Mouse (Mus musculus): ENCODE measurements around the gene Nras. TPM values are rescaled to one million over a fixed set of nuclear protein-coding genes. Genes with fewer than 3 reads are reported as not detected.

Nras gene
- 120 and 122 TPM in 2 replicates for polyA plus RNA-seq (2015; fragmentation: Nextera tagmentation; extraction: Ambion mirVana)

- Histone ChIP-seq H3K9me3 (no peaks in the 10 kb centered on the region), H3K4me1 (peaks cover 17% of the 10 kb centered on the region)
Measured at GRCm38 (mm10) chr3:103058207-103059157, at the start of gene Nras. TSS of gene Nras (plus strand) at chr3:103058285.

GRCm38 (mm10) chr3:103017350-103017749 is 40.7 kb upstream of the Nras start:
- Histone ChIP-seq H3K9me3 (no peaks in the 10 kb centered on the region), H3K4me2 (replicated peaks) (no peak overlapping the region), H3K27me3 (no peaks in the 10 kb centered on the region), H3K36me3 (no peaks in the 10 kb centered on the region), H3K9ac (replicated peaks) (no peak overlapping the region), H3K4me3 (no peak overlapping the region), H3K27ac (replicated peaks) (no peak overlapping the region), H3K4me1 (peaks cover 10% of the 10 kb centered on the region)
- WGBS: 80% methylated on average over 2 of the region's 2 CpGs
- no peak for ATAC-seq (replicated peaks)

More at GRCm38 (mm10) chr3:103058207-103059157, at the start of gene Nras:
- Histone ChIP-seq H3K4me3 (peak within 1 kb of the TSS; percentile 79), H3K27ac (replicated peaks) (peak within 1 kb of the TSS; percentile 97), H3K9ac (replicated peaks) (peak within 1 kb of the TSS; percentile 85), H3K36me3 (peaks cover 66% of the 10 kb centered on the region), H3K4me2 (replicated peaks) (peak within 1 kb of the TSS; percentile 67), H3K27me3 (no peaks in the 10 kb centered on the region)
- WGBS: 2% methylated on average over 46 of the region's 46 CpGs
- ATAC-seq (replicated peaks): peak; percentile 99

DNA sequence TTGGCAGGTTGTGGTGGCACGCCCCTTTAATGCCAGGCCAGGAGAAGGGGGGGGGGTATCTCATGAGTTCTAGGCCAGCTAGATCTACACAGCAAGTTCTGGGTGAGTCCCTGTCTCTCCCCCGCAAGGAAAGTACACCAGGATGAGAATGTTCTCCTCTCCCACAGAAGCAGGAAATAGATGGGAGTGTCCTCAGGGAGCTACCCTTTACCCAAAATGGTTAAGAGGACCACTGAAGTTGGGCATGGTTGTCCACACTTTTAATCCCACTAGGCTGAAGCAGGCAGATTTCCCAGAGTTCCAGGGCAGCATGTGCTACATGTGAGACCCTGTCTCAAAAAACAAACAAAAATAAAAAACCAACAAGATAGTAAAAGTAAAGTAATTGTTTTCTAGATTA is 38.6 kb upstream of the Nras start:
- H3K4me2 ChIP-seq (replicated peaks): no peak overlapping the region
- H3K36me3 ChIP-seq: no peaks in the 10 kb centered on the region
- no peak for ATAC-seq (replicated peaks)
- H3K9me3 ChIP-seq: no peaks in the 10 kb centered on the region
- WGBS: 98% methylated on average over 2 of the region's 2 CpGs
- no peak overlapping the region for H3K9ac ChIP-seq (replicated peaks)
- no peaks in the 10 kb centered on the region for H3K27me3 ChIP-seq
- H3K4me1 ChIP-seq: peaks cover 22% of the 10 kb centered on the region
- H3K4me3 ChIP-seq: peak overlapping the region; percentile 100
- H3K27ac ChIP-seq (replicated peaks): peak overlapping the region; percentile 99; the same call in 1 of the 2 replicates

DNA sequence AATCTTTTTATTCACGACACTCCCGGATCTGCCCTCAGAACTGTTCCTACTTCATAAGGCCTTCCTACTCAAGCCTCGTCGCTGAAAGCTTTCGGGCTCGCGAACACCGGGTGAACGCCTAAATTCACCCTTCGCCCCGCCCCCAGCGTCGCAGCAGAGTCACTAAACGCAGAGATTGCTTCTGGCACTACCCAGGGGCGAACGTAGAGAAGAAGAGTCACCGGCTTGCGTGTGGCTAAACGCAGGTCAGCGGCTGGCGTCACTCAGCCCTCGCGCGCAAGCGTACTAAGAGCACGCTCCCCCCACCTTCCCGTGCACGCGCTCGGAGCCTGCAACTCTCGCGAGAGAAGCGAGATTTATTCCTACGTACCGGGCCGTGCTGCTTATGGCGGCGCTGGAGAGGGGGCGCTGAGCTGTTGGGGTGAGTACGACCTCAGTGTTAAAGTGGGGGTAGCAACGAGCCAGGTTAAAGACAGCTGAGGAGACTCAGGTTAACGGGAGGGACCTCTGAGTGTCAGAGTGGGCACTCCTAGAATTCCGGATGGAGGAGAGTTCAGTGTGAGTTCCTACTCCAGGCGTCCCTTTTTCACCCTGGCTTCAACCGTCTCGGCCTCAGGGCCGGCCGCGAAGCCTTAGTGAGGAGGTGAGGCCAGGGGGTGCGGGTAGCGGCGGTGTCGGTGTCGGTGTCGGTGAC is 37.7 kb upstream of the Nras start, which contains the start of gene Csde1:
Csde1 (plus strand) TSS at position 178 of the 694 bp plus-strand sequence.
- Histone ChIP-seq H3K4me2 (replicated peaks) (peak within 1 kb of the TSS; percentile 60), H3K36me3 (no peaks in the 10 kb centered on the region), H3K4me1 (peaks cover 22% of the 10 kb centered on the region), H3K27me3 (no peaks in the 10 kb centered on the region), H3K9ac (replicated peaks) (peak within 1 kb of the TSS; percentile 99), H3K4me3 (peak within 1 kb of the TSS; percentile 100), H3K27ac (replicated peaks) (peak within 1 kb of the TSS; percentile 99), H3K9me3 (no peaks in the 10 kb centered on the region)
- under 1% methylated on average over 55 of the region's 55 CpGs for WGBS
- ATAC-seq (replicated peaks): peak; percentile 95

DNA sequence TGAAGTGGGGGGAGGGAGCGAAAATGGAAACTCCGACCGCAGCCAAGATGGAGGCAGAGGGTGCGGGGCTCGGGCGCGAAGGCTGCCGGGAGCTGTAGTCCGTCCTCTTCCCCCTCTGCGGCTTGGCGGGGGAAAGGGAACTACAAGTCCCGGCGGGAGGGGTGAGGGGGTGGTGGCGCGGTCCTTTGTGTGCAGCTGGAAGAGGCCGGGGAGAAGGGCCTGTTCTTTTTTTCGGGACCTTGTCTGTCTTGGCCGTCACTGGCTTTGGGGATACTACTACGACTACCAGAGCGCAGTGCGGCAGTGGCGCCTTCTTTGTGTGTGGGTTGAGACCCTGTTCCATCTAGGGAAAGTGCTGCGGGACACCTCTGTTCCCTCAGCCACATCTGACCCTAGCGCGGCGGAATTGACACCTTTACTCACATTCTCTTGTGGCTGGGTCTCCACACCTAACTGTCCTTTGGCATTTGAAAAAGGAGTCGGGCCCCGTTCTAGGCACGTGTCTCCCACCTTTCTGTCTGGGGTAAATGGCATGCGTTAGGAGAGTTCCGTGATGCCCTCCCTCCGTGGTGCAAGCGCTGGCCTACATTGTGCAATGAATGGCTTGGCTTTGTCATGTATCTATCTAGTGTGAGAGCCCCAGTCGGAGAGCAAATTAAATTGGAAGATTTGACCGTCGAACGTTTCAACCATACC is 37.0 kb upstream of the Nras start:
- Histone ChIP-seq H3K36me3 (no peaks in the 10 kb centered on the region), H3K4me3 (peak overlapping the region; percentile 100), H3K4me1 (peaks cover 22% of the 10 kb centered on the region), H3K4me2 (replicated peaks) (peak overlapping the region; percentile 60), H3K9ac (replicated peaks) (peak overlapping the region; percentile 99), H3K9me3 (no peaks in the 10 kb centered on the region), H3K27me3 (no peaks in the 10 kb centered on the region), H3K27ac (replicated peaks) (peak overlapping the region; percentile 99)
- ATAC-seq (replicated peaks): peak; percentile 96
- under 1% methylated on average over 35 of the region's 37 CpGs for WGBS

DNA sequence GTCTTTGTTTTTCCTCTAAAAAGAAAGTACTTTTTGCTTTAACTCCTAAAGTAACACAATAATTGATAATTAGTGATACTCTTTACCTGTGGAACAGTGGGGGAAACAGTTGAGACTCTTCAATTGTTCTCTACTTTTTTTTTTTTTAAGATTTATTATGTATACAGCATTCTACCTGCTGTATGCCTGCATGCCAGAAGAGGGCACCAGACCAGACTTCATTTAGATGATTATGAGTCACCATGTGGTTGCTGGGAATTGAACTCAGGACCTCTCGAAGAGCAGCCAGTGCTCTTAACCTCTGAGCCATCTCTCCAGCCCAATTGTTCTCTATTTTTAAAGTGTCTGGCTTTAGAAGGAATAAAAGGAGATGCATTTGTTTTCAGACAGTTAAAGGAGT is 31.9 kb upstream of the Nras start:
- ATAC-seq (replicated peaks): no peak
- peaks cover 28% of the 10 kb centered on the region for H3K36me3 ChIP-seq
- no peak overlapping the region for H3K4me3 ChIP-seq
- WGBS: 81% methylated on average over 1 of the region's 1 CpGs
- H3K27me3 ChIP-seq: no peaks in the 10 kb centered on the region
- H3K9ac ChIP-seq (replicated peaks): no peak overlapping the region
- H3K27ac ChIP-seq (replicated peaks): no peak overlapping the region
- no peak overlapping the region for H3K4me2 ChIP-seq (replicated peaks)
- H3K9me3 ChIP-seq: no peaks in the 10 kb centered on the region
- H3K4me1 ChIP-seq: peaks cover 20% of the 10 kb centered on the region

DNA sequence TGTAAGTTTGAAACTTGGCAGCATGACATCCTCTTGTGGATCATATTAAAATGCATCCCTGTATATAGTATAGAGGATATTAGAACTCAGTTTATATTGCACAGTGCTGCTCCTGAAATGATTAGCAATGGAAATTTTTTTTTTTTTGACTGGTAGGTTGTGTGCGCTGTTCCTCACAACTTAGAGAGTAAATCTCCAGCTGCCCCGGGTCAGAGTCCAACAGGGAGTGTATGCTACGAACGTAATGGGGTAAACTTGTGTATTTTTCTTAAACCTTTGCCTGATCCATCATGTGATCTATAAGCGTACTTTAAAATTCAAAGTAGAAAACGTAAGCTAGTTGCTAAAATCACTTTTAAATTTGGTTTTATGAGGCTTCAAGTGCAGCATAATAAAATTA is 17.8 kb upstream of the Nras start:
- Histone ChIP-seq H3K36me3 (peaks cover 66% of the 10 kb centered on the region), H3K27ac (replicated peaks) (no peak overlapping the region), H3K27me3 (no peaks in the 10 kb centered on the region), H3K9ac (replicated peaks) (no peak overlapping the region), H3K4me3 (no peak overlapping the region), H3K9me3 (no peaks in the 10 kb centered on the region), H3K4me1 (no peaks in the 10 kb centered on the region), H3K4me2 (replicated peaks) (no peak overlapping the region)
- ATAC-seq (replicated peaks): no peak
- 97% methylated on average over 6 of the region's 6 CpGs for WGBS

GRCm38 (mm10) chr3:103040861-103041379 is 17.2 kb upstream of the Nras start:
- H3K9me3 ChIP-seq: no peaks in the 10 kb centered on the region
- peaks cover 72% of the 10 kb centered on the region for H3K36me3 ChIP-seq
- H3K4me3 ChIP-seq: no peak overlapping the region
- H3K27me3 ChIP-seq: no peaks in the 10 kb centered on the region
- WGBS: 88% methylated on average over 1 of the region's 1 CpGs
- H3K4me1 ChIP-seq: no peaks in the 10 kb centered on the region
- H3K9ac ChIP-seq (replicated peaks): no peak overlapping the region
- H3K27ac ChIP-seq (replicated peaks): no peak overlapping the region
- ATAC-seq (replicated peaks): no peak
- H3K4me2 ChIP-seq (replicated peaks): no peak overlapping the region

DNA sequence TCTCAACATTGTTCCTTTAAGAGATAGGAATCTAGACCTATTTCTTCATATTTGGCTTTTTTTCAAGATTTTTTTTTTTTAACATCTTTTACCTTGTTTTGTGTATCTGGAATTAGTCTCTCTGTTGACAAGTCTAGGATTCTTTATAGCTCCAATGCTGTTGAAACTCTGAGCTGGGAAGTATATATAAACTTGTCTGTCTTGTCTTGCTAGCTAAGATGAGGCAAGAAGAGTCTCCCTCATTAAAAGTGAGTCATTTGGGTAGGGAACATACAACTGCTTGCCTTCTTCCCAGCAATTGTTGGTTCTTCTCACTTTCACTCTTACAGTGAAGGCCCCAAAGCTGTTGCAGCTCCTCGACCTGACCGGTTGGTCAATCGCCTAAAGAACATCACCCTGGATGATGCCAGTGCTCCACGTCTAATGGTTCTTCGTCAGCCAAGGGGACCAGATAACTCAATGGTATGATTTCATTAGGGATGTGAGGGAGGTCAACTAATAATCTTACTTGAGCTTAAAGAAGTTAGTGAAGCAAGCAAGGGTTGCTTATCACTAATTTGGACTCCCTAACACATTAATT is 2.0 kb upstream of the Nras start:
- Histone ChIP-seq H3K4me2 (replicated peaks) (no peak overlapping the region), H3K36me3 (peaks cover 64% of the 10 kb centered on the region), H3K9ac (replicated peaks) (no peak overlapping the region), H3K27me3 (no peaks in the 10 kb centered on the region), H3K4me1 (peaks cover 16% of the 10 kb centered on the region), H3K9me3 (no peaks in the 10 kb centered on the region), H3K4me3 (no peak overlapping the region), H3K27ac (replicated peaks) (no peak overlapping the region)
- no peak for ATAC-seq (replicated peaks)
- WGBS: 88% methylated on average over 5 of the region's 5 CpGs

GRCm38 (mm10) chr3:103057752-103058151 is 333 bp upstream of the Nras start:
- peaks cover 64% of the 10 kb centered on the region for H3K36me3 ChIP-seq
- 1% methylated on average over 10 of the region's 10 CpGs for WGBS
- peak overlapping the region; percentile 79 for H3K4me3 ChIP-seq
- peak overlapping the region; percentile 97 for H3K27ac ChIP-seq (replicated peaks)
- H3K9me3 ChIP-seq: no peaks in the 10 kb centered on the region
- peak; percentile 56 for ATAC-seq (replicated peaks)
- H3K4me1 ChIP-seq: peaks cover 17% of the 10 kb centered on the region
- peak overlapping the region; percentile 85 for H3K9ac ChIP-seq (replicated peaks)
- H3K27me3 ChIP-seq: no peaks in the 10 kb centered on the region
- peak overlapping the region; percentile 67 for H3K4me2 ChIP-seq (replicated peaks)

DNA sequence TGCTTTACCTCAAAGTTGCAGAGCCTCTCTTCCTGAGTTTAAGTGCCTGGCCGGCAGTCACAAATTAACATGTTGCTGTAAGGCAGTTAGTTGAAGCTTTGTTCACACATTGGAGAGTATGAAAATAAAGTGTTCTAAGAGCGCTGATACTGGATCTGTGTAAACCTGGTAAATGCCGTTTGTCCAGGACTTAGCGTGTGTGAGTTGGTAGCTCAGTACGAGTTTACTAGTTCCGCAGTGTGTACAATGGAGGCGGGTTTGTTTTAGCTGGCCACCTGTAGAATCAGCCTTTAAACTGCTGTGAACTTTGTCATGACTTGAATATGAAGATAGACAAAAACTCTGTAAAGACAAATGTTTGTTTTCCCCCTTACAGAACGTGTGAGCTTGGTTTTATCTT is 8.8 kb downstream of the Nras start:
- peaks cover 65% of the 10 kb centered on the region for H3K36me3 ChIP-seq
- no peaks in the 10 kb centered on the region for H3K4me1 ChIP-seq
- no peak overlapping the region for H3K4me2 ChIP-seq (replicated peaks)
- H3K27ac ChIP-seq (replicated peaks): no peak overlapping the region
- 94% methylated on average over 8 of the region's 8 CpGs for WGBS
- H3K4me3 ChIP-seq: no peak overlapping the region
- H3K27me3 ChIP-seq: no peaks in the 10 kb centered on the region
- ATAC-seq (replicated peaks): no peak
- H3K9ac ChIP-seq (replicated peaks): no peak overlapping the region
- H3K9me3 ChIP-seq: no peaks in the 10 kb centered on the region

All from forebrain, embryonic 15.5 days (tissue).